Mouse (Mus musculus) neural tube, embryonic 15.5 days (tissue): ENCODE measurements around the gene Usp45. TPM values are rescaled to one million over a fixed set of nuclear protein-coding genes. Genes with fewer than 3 reads are reported as not detected.
A peak's percentile ranks its signal among the peaks of the same experiment; 100 is the strongest.

Experiments
- ATAC-seq: fragments of 200-750 bp; cut with Nextera tagmentation; 2 replicates; pipeline ENCODE4 v1.8.0; 2017; ENCODE audit warnings: mild to moderate bottlenecking, moderate TSS enrichment, moderate library complexity; ENCODE audit not compliant: low FRiP score
- H3K27ac ChIP-seq: fragments of 300-500 bp; sonication (generic); replicated peaks from 2 replicates; pipeline ENCODE4 v1.5.1; 2015; ENCODE audit warnings: mild to moderate bottlenecking, inconsistent platforms
- H3K27me3 ChIP-seq: fragments of 300-500 bp; sonication (generic); replicated peaks from 2 replicates; pipeline ENCODE4 v1.6.1; 2015; ENCODE audit warnings: inconsistent platforms
- H3K36me3 ChIP-seq: fragments of 300-500 bp; sonication (generic); 2 replicates; pipeline ENCODE4 v1.6.1; 2015; ENCODE audit warnings: inconsistent platforms
- H3K4me1 ChIP-seq: fragments of 300-500 bp; sonication (generic); 2 replicates; pipeline ENCODE4 v1.6.1; 2015; ENCODE audit warnings: inconsistent platforms
- H3K4me2 ChIP-seq: fragments of 300-500 bp; sonication (generic); 2 replicates; pipeline ENCODE4 v1.6.1; 2015; ENCODE audit warnings: inconsistent platforms, mild to moderate bottlenecking, moderate library complexity
- H3K4me3 ChIP-seq: fragments of 300-500 bp; sonication (generic); replicated peaks from 2 replicates; pipeline ENCODE4 v1.5.1; 2015; ENCODE audit warnings: mild to moderate bottlenecking, inconsistent platforms
- H3K9ac ChIP-seq: fragments of 300-500 bp; sonication (generic); replicated peaks from 2 replicates; pipeline ENCODE4 v1.6.1; 2015; ENCODE audit warnings: mild to moderate bottlenecking, inconsistent platforms
- H3K9me3 ChIP-seq: fragments of 300-500 bp; sonication (generic); replicated peaks from 2 replicates; pipeline ENCODE4 v1.6.1; 2016; ENCODE audit warnings: inconsistent platforms
- WGBS: fragments of 180-500 bp; shearing (Covaris S2); methylation state at CpG from one replicate; pipeline ENCODE4 v1.1.7; 2015; ENCODE audit warnings: mixed read lengths; 5-methylcytosine and 5-hydroxymethylcytosine counted together
- polyA plus RNA-seq: library from polyadenylated mRNA; unstranded; fragments of >200 nt; fragmentation: Nextera tagmentation; extraction: Ambion mirVana; gene quantifications from 2 replicates; pipeline ENCODE4 v1.2.1, GENCODE M21; 2015

Gene Usp45
- polyA plus RNA-seq, 1 experiment from 2014 or later: 6.4 TPM

- peak within 1 kb of the TSS; percentile 75 for H3K4me3 ChIP-seq
- peak within 1 kb of the TSS; percentile 69 for H3K9ac ChIP-seq
- no peaks in the 10 kb centered on the region for H3K9me3 ChIP-seq
- H3K4me2 ChIP-seq: peak within 1 kb of the TSS; percentile 68
- peaks cover 8% of the 10 kb centered on the region for H3K36me3 ChIP-seq
- H3K27ac ChIP-seq: peak within 1 kb of the TSS; percentile 93
- under 1% methylated on average over 51 of the region's 51 CpGs for WGBS
- H3K27me3 ChIP-seq: no peaks in the 10 kb centered on the region
- peak; percentile 95 for ATAC-seq
- H3K4me1 ChIP-seq: peaks cover 11% of the 10 kb centered on the region
Observed at GRCm38 (mm10) chr4:21879565-21880220, 112.7 kb downstream of the Usp45 start, which contains the start of gene Coq3. Gene Coq3 (plus strand): TSS chr4:21879673.

GRCm38 (mm10) chr4:21882806-21883205, 115.8 kb downstream of the Usp45 start:
- H3K4me1 ChIP-seq: peaks cover 11% of the 10 kb centered on the region
- 95% methylated on average over 6 of the region's 6 CpGs for WGBS
- ATAC-seq: no peak

GRCm38 (mm10) chr4:21885831-21886230, 118.9 kb downstream of the Usp45 start:
- no peak overlapping the region for H3K4me2 ChIP-seq
- no peaks in the 10 kb centered on the region for H3K36me3 ChIP-seq
- no peaks in the 10 kb centered on the region for H3K4me1 ChIP-seq
- no peak for ATAC-seq
- no peaks in the 10 kb centered on the region for H3K9me3 ChIP-seq
- H3K27me3 ChIP-seq: no peaks in the 10 kb centered on the region
- no peak overlapping the region for H3K9ac ChIP-seq
- 88% methylated on average over 8 of the region's 8 CpGs for WGBS
- H3K27ac ChIP-seq: no peak overlapping the region
- H3K4me3 ChIP-seq: no peak overlapping the region

More at GRCm38 (mm10) chr4:21882806-21883205, 115.8 kb downstream of the Usp45 start:
- Histone ChIP-seq H3K4me2 (no peak overlapping the region), H3K27me3 (no peaks in the 10 kb centered on the region), H3K36me3 (no peaks in the 10 kb centered on the region), H3K27ac (no peak overlapping the region), H3K9ac (no peak overlapping the region), H3K4me3 (no peak overlapping the region), H3K9me3 (no peaks in the 10 kb centered on the region)

Other genes with a start within 250 kb of the Usp45 start
- 0.18 and 0.24 TPM in 2 replicates for gene Prdm13, start 81.2 kb upstream of the Usp45 start, polyA plus RNA-seq
- gene Ccnc, start 39.5 kb upstream of the Usp45 start, polyA plus RNA-seq: 65.6 and 67.1 TPM in 2 replicates
- 23.8 and 24.5 TPM in 2 replicates for gene Tstd3, start 56 bp downstream of the Usp45 start, polyA plus RNA-seq
- 163 and 171 TPM in 2 replicates for gene Pnisr, start 80.4 kb downstream of the Usp45 start, polyA plus RNA-seq
- 14.7 and 15.8 TPM in 2 replicates for gene Coq3, start 112.5 kb downstream of the Usp45 start, polyA plus RNA-seq
- gene Faxc, start 164.2 kb downstream of the Usp45 start, polyA plus RNA-seq: 12.2 and 14.1 TPM in 2 replicates